Mouse (Mus musculus) testis, adult 2 months (tissue): ENCODE measurements around the gene Rcan2. TPM values are rescaled to one million over a fixed set of nuclear protein-coding genes. Genes with fewer than 3 reads are reported as not detected.

Experiments
- H3K27ac ChIP-seq: fragments of 200-500 bp; 2 replicates; pipeline ENCODE4 v1.5.1; 2012; ENCODE audit warnings: low read depth, low read length; ENCODE audit not compliant: control insufficient read depth, insufficient read depth
- H3K27me3 ChIP-seq: fragments of 200-500 bp; 2 replicates; pipeline ENCODE4 v1.6.1; 2012; ENCODE audit warnings: mild to moderate bottlenecking, low read length, moderate library complexity; ENCODE audit not compliant: control insufficient read depth, insufficient read depth
- H3K36me3 ChIP-seq: fragments of 200-500 bp; 2 replicates; pipeline ENCODE4 v1.6.1; 2012; ENCODE audit warnings: mild to moderate bottlenecking, low read length; ENCODE audit not compliant: control insufficient read depth, insufficient read depth
- H3K4me1 ChIP-seq: fragments of 200-500 bp; 2 replicates; pipeline ENCODE4 v1.6.1; 2012; ENCODE audit warnings: low read length; ENCODE audit not compliant: control insufficient read depth, insufficient read depth
- H3K4me3 ChIP-seq: fragments of 200-500 bp; 2 replicates; pipeline ENCODE4 v1.5.1; 2012; ENCODE audit warnings: low read depth, mild to moderate bottlenecking, low read length, moderate library complexity, mixed read lengths; ENCODE audit not compliant: control insufficient read depth
- CTCF ChIP-seq: fragments of 200-500 bp; IDR thresholded peaks from 2 replicates; pipeline ENCODE4 v1.5.1; 2012; ENCODE audit warnings: low read depth, mild to moderate bottlenecking, inconsistent platforms, low read length, moderate library complexity; ENCODE audit not compliant: control insufficient read depth, insufficient read depth, insufficient replicate concordance
- POLR2A ChIP-seq: fragments of 200-500 bp; IDR thresholded peaks from 2 replicates; pipeline ENCODE4 v1.6.1; 2012; ENCODE audit warnings: low read depth, mild to moderate bottlenecking, inconsistent platforms, low read length, moderate library complexity; ENCODE audit not compliant: control insufficient read depth
- polyA plus RNA-seq: library from polyadenylated mRNA; depleted of rRNA; stranded (reverse); fragments of >200 nt; gene quantifications from 2 replicates; pipeline ENCODE4 v1.2.3, GENCODE M21; 2012

Rcan2 gene
- polyA plus RNA-seq, 1 experiment = 1.3 TPM

GRCm38 (mm10) chr17:44016314-44016713 is 215.2 kb downstream of the Rcan2 start:
- no peaks in the 10 kb centered on the region for H3K27me3 ChIP-seq

GRCm38 (mm10) chr17:44020707-44021220 is 219.6 kb downstream of the Rcan2 start:
- Histone ChIP-seq H3K4me3 (no peak overlapping the region), H3K27ac (no peak overlapping the region), H3K27me3 (no peaks in the 10 kb centered on the region), H3K4me1 (no peaks in the 10 kb centered on the region), H3K36me3 (no peaks in the 10 kb centered on the region)
- TF ChIP-seq CTCF (no peak), POLR2A (no peak)

More at GRCm38 (mm10) chr17:44016314-44016713, 215.2 kb downstream of the Rcan2 start:
- Histone ChIP-seq H3K4me3 (no peak overlapping the region), H3K36me3 (no peaks in the 10 kb centered on the region), H3K4me1 (no peaks in the 10 kb centered on the region), H3K27ac (no peak overlapping the region)
- TF ChIP-seq CTCF (no peak), POLR2A (no peak)

GRCm38 (mm10) chr17:44023842-44024241 is 222.7 kb downstream of the Rcan2 start:
- Histone ChIP-seq H3K36me3 (no peaks in the 10 kb centered on the region), H3K4me3 (no peak overlapping the region), H3K27ac (no peak overlapping the region), H3K27me3 (no peaks in the 10 kb centered on the region), H3K4me1 (no peaks in the 10 kb centered on the region)
- TF ChIP-seq POLR2A (no peak), CTCF (no peak)

GRCm38 (mm10) chr17:44025011-44025410 is 223.9 kb downstream of the Rcan2 start:
- no peak for TF ChIP-seq POLR2A
- no peaks in the 10 kb centered on the region for H3K36me3 ChIP-seq
- no peaks in the 10 kb centered on the region for H3K4me1 ChIP-seq
- no peak overlapping the region for H3K4me3 ChIP-seq
- no peak overlapping the region for H3K27ac ChIP-seq
- H3K27me3 ChIP-seq = no peaks in the 10 kb centered on the region

GRCm38 (mm10) chr17:44025935-44026334 is 224.8 kb downstream of the Rcan2 start:
- Histone ChIP-seq H3K27me3 (no peaks in the 10 kb centered on the region), H3K4me1 (no peaks in the 10 kb centered on the region), H3K4me3 (no peak overlapping the region), H3K36me3 (no peaks in the 10 kb centered on the region), H3K27ac (no peak overlapping the region)
- no peak for TF ChIP-seq POLR2A
- no peak for TF ChIP-seq CTCF

GRCm38 (mm10) chr17:44026378-44026777 is 225.2 kb downstream of the Rcan2 start:
- no peak for TF ChIP-seq CTCF
- TF ChIP-seq POLR2A = no peak
- Histone ChIP-seq H3K27me3 (no peaks in the 10 kb centered on the region), H3K4me1 (no peaks in the 10 kb centered on the region), H3K27ac (no peak overlapping the region), H3K36me3 (no peaks in the 10 kb centered on the region), H3K4me3 (no peak overlapping the region)

GRCm38 (mm10) chr17:44026786-44027185 is 225.6 kb downstream of the Rcan2 start:
- no peaks in the 10 kb centered on the region for H3K4me1 ChIP-seq
- no peak overlapping the region for H3K4me3 ChIP-seq
- TF ChIP-seq POLR2A = no peak
- TF ChIP-seq CTCF = no peak
- no peak overlapping the region for H3K27ac ChIP-seq
- no peaks in the 10 kb centered on the region for H3K36me3 ChIP-seq
- H3K27me3 ChIP-seq = no peaks in the 10 kb centered on the region

GRCm38 (mm10) chr17:44027311-44027710 is 226.2 kb downstream of the Rcan2 start:
- no peak for TF ChIP-seq CTCF

More at GRCm38 (mm10) chr17:44027311-44027710, 226.2 kb downstream of the Rcan2 start:
- no peak overlapping the region for H3K4me3 ChIP-seq
- H3K36me3 ChIP-seq = no peaks in the 10 kb centered on the region
- no peaks in the 10 kb centered on the region for H3K4me1 ChIP-seq
- no peaks in the 10 kb centered on the region for H3K27me3 ChIP-seq
- no peak overlapping the region for H3K27ac ChIP-seq
